Mouse (Mus musculus) heart, embryonic 15.5 days (tissue): ENCODE results near the gene Nccrp1. TPM values are rescaled to one million over a fixed set of nuclear protein-coding genes. Genes with fewer than 3 reads are reported as not detected.
A peak's percentile ranks its signal among the peaks of the same experiment; 100 is the strongest.

Experiments used
- ATAC-seq: fragments of 200-750 bp; cut with Nextera tagmentation; replicated peaks from 2 replicates; pipeline ENCODE4 v1.8.0; 2017; ENCODE audit warnings: low read depth, moderate TSS enrichment; ENCODE audit not compliant: insufficient number of reproducible peaks, insufficient read depth, low FRiP score
- H3K27ac ChIP-seq: fragments of 300-500 bp; sonication (generic); 2 replicates; pipeline ENCODE4 v1.5.1; 2015; ENCODE audit warnings: mild to moderate bottlenecking, inconsistent platforms
- H3K27me3 ChIP-seq: fragments of 300-500 bp; sonication (generic); 2 replicates; pipeline ENCODE4 v1.6.1; 2015; ENCODE audit warnings: inconsistent platforms
- H3K36me3 ChIP-seq: fragments of 300-500 bp; sonication (generic); 2 replicates; pipeline ENCODE4 v1.6.1; 2015; ENCODE audit warnings: mild to moderate bottlenecking, inconsistent platforms
- H3K4me1 ChIP-seq: fragments of 300-500 bp; sonication (generic); replicated peaks from 2 replicates; pipeline ENCODE4 v1.6.1; 2015; ENCODE audit warnings: inconsistent platforms
- H3K4me2 ChIP-seq: fragments of 300-500 bp; sonication (generic); 2 replicates; pipeline ENCODE4 v1.6.1; 2015; ENCODE audit warnings: inconsistent platforms, mild to moderate bottlenecking, moderate library complexity
- H3K4me3 ChIP-seq: fragments of 300-500 bp; sonication (generic); 2 replicates; pipeline ENCODE4 v1.5.1; 2015; ENCODE audit warnings: mild to moderate bottlenecking, inconsistent platforms
- H3K9ac ChIP-seq: fragments of 300-500 bp; sonication (generic); 2 replicates; pipeline ENCODE4 v1.6.1; 2015; ENCODE audit warnings: mild to moderate bottlenecking, inconsistent platforms
- H3K9me3 ChIP-seq: fragments of 300-500 bp; sonication (generic); replicated peaks from 2 replicates; pipeline ENCODE4 v1.6.1; 2016; ENCODE audit warnings: inconsistent platforms
- WGBS: fragments of 180-500 bp; shearing (Covaris S2); methylation state at CpG from one replicate; pipeline ENCODE4 v1.1.7; 2015; ENCODE audit warnings: mixed read lengths; 5-methylcytosine and 5-hydroxymethylcytosine counted together
- polyA plus RNA-seq: library from polyadenylated mRNA; unstranded; fragments of >200 nt; fragmentation: Nextera tagmentation; extraction: Ambion mirVana; gene quantifications from 2 replicates; pipeline ENCODE4 v1.2.1, GENCODE M21; 2015

The Nccrp1 gene
- polyA plus RNA-seq, 1 experiment from 2014 or later = not detected

- WGBS = 68% methylated on average over 4 of the region's 4 CpGs
- no peaks in the 10 kb centered on the region for H3K36me3 ChIP-seq
- H3K4me3 ChIP-seq = no peak overlapping the region
- H3K4me2 ChIP-seq = no peak overlapping the region
- H3K27ac ChIP-seq = no peak overlapping the region
- H3K4me1 ChIP-seq = peaks cover 77% of the 10 kb centered on the region
- H3K9me3 ChIP-seq = no peaks in the 10 kb centered on the region
- no peak for ATAC-seq
- no peaks in the 10 kb centered on the region for H3K27me3 ChIP-seq
- H3K9ac ChIP-seq = no peak overlapping the region
Observed at GRCm38 (mm10) chr7:28581721-28582120, 34.7 kb upstream of the Nccrp1 start.

- no peak for ATAC-seq
- peaks cover 69% of the 10 kb centered on the region for H3K4me1 ChIP-seq
Observed at GRCm38 (mm10) chr7:28579826-28580225, 32.8 kb upstream of the Nccrp1 start.

GRCm38 (mm10) chr7:28578543-28579053, 31.5 kb upstream of the Nccrp1 start:
- Histone ChIP-seq H3K4me1 (peaks cover 59% of the 10 kb centered on the region), H3K9me3 (no peaks in the 10 kb centered on the region), H3K27ac (peak overlapping the region; percentile 63; the same call in 1 of the 2 replicates), H3K4me3 (no peak overlapping the region), H3K9ac (no peak overlapping the region), H3K36me3 (no peaks in the 10 kb centered on the region), H3K4me2 (no peak overlapping the region), H3K27me3 (no peaks in the 10 kb centered on the region)
- ATAC-seq = no peak
- 65% methylated on average over 5 of the region's 5 CpGs for WGBS

More at GRCm38 (mm10) chr7:28579826-28580225, 32.8 kb upstream of the Nccrp1 start:
- H3K9me3 ChIP-seq = no peaks in the 10 kb centered on the region
- H3K4me2 ChIP-seq = no peak overlapping the region
- 65% methylated on average over 5 of the region's 5 CpGs for WGBS
- no peaks in the 10 kb centered on the region for H3K27me3 ChIP-seq
- no peak overlapping the region for H3K4me3 ChIP-seq
- H3K36me3 ChIP-seq = no peaks in the 10 kb centered on the region
- H3K9ac ChIP-seq = no peak overlapping the region
- H3K27ac ChIP-seq = no peak overlapping the region

- no peak overlapping the region for H3K4me3 ChIP-seq
- no peaks in the 10 kb centered on the region for H3K9me3 ChIP-seq
- H3K36me3 ChIP-seq = no peaks in the 10 kb centered on the region
- 67% methylated on average over 9 of the region's 9 CpGs for whole genome bisulfite sequencing
- peak overlapping the region; percentile 16; the same call in 1 of the 2 replicates for H3K9ac ChIP-seq
- ATAC-seq = no peak
- H3K4me2 ChIP-seq = no peak overlapping the region
- H3K27ac ChIP-seq = peak overlapping the region; percentile 63
- no peaks in the 10 kb centered on the region for H3K27me3 ChIP-seq
- H3K4me1 ChIP-seq = peaks cover 59% of the 10 kb centered on the region
Observed at GRCm38 (mm10) chr7:28577826-28578542, 30.9 kb upstream of the Nccrp1 start.

DNA sequence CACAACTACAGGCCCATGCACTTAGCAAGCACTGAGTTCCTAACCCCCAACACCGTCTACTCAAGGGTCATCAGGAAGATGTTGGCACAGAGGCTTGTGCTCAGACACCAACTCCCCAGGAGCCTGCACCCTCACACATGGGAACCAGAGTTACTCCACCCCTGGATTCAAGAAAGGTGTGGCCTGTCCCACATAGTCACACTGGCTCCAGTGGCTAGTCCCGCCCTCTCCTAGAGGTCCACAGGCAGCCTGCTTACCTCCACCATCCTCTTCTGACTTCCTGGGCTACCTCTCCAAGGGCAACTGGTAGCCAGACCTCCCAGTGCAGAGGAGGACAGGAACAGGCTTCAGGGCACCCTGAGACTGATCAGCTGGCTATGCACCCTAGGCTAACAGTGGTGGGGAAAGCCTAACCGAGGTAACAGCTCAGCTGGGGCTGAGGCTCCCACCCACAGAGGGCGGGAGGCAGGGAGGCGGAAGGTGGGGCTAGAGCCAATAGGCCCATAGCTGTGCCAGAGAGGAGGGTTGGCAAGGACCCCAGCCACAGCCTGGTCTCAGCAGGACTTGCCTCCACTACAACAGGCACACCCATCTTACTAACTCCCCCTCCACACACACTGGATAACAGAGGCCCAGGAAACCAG, 29.3 kb upstream of the Nccrp1 start:
- WGBS = 63% methylated on average over 5 of the region's 5 CpGs
- ATAC-seq = peak; percentile 43
- Histone ChIP-seq H3K9me3 (no peaks in the 10 kb centered on the region), H3K9ac (no peak overlapping the region), H3K27ac (peak overlapping the region; percentile 63), H3K27me3 (no peaks in the 10 kb centered on the region), H3K4me3 (no peak overlapping the region), H3K36me3 (no peaks in the 10 kb centered on the region), H3K4me2 (no peak overlapping the region), H3K4me1 (peaks cover 69% of the 10 kb centered on the region)

- Histone ChIP-seq H3K27ac (no peak overlapping the region; the same call in 1 of the 2 replicates), H3K36me3 (no peaks in the 10 kb centered on the region), H3K4me1 (peaks cover 72% of the 10 kb centered on the region), H3K4me3 (no peak overlapping the region), H3K4me2 (no peak overlapping the region), H3K9me3 (no peaks in the 10 kb centered on the region), H3K27me3 (no peaks in the 10 kb centered on the region), H3K9ac (no peak overlapping the region)
- no peak for ATAC-seq
- 80% methylated on average over 11 of the region's 11 CpGs for WGBS
Observed at GRCm38 (mm10) chr7:28575597-28575996, 28.5 kb upstream of the Nccrp1 start.

DNA sequence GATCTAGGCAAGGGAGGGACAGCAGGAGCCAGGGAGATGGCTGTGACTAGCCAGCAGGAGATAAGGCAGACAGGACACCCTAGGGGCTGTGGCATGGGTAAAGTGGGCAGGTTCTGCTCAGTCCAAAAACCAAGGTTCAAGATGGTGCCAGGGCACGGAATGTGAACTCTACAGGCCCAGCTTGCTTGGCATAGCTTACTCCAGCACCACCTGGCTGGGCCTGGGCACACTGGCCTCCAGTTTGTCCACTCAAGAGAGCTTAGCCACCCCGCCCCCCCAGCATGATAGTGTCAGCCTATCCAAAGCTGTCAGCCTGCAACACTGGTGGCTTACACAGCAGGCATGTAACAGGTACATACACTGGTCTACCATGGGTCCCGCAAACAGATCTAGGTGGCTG, 26.2 kb upstream of the Nccrp1 start:
- Histone ChIP-seq H3K27ac (no peak overlapping the region), H3K27me3 (no peaks in the 10 kb centered on the region), H3K4me1 (peaks cover 65% of the 10 kb centered on the region), H3K9ac (no peak overlapping the region), H3K4me2 (no peak overlapping the region), H3K4me3 (no peak overlapping the region), H3K36me3 (no peaks in the 10 kb centered on the region; the same call in 1 of the 2 replicates), H3K9me3 (no peaks in the 10 kb centered on the region)
- ATAC-seq = no peak
- WGBS = 93% methylated on average over 3 of the region's 3 CpGs

DNA sequence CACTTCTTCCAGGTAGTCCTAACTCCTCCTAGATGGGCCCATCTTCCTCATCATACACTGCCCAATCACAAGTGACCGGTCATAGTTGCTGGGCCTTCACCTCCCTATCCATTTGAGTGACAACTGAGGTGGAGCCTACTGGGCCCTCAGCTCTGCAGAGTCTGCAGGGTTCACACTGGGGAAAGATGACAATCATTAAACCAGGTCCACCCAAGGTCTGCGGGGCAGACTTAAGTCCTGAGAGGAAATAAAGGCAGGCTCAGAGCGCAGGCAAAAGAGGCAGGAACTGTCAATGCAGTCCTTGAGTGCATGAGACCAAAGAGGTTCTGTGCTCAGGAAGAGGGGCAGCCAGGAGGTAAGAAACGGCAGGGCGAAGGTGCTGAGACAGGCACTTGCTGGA, 25.6 kb upstream of the Nccrp1 start:
- Histone ChIP-seq H3K4me3 (no peak overlapping the region), H3K4me2 (no peak overlapping the region), H3K36me3 (peaks cover 3% of the 10 kb centered on the region), H3K4me1 (peaks cover 60% of the 10 kb centered on the region), H3K9ac (no peak overlapping the region), H3K27me3 (no peaks in the 10 kb centered on the region), H3K27ac (no peak overlapping the region), H3K9me3 (no peaks in the 10 kb centered on the region)
- 77% methylated on average over 5 of the region's 5 CpGs for WGBS
- no peak for ATAC-seq

- 32% methylated on average over 5 of the region's 5 CpGs for WGBS
- H3K9ac ChIP-seq = peak overlapping the region; percentile 16; the same call in 1 of the 2 replicates
- H3K27me3 ChIP-seq = no peaks in the 10 kb centered on the region
- peak overlapping the region; percentile 63 for H3K27ac ChIP-seq
- ATAC-seq = no peak
- no peak overlapping the region for H3K4me2 ChIP-seq
- H3K9me3 ChIP-seq = no peaks in the 10 kb centered on the region
- peaks cover 18% of the 10 kb centered on the region for H3K36me3 ChIP-seq
- no peak overlapping the region for H3K4me3 ChIP-seq
- H3K4me1 ChIP-seq = peaks cover 44% of the 10 kb centered on the region
Observed at GRCm38 (mm10) chr7:28570982-28571682, 24.1 kb upstream of the Nccrp1 start.

DNA sequence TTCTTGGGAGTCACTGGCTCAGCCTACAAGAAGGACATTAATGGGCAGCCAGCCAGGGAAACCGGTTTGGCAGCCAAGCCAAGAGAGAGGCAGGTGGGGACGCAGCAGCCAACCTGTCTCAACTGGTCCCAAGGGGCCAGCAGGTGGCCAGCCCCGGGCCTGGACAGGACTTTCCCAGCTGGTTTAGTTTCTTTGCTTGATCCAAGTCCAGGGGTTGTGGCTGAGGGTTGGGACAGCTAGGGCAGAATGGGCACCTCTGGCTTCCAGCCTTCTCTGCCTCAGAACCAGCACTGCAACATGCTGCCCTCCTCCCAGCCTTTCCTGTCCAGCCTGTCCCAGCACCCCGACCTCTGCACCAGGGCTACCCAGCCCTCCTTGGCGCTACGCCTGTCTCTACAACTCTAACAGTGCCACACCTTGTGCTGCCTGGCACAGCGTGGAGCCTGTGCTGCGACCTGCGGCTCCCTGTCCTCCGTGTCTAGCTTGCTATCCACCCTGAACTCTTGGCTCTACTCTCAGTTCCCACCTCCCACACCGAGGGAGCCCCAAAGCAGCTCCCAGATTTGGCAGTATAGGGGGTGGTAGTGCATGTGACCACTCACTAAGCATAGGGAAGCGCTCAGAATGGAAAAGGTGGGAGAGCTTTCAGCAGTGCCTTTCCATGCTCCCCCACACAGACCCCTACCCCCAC, 23.4 kb upstream of the Nccrp1 start:
- ATAC-seq = no peak; the same call in 1 of the 2 replicates
- peak overlapping the region; percentile 63 for H3K27ac ChIP-seq
- no peaks in the 10 kb centered on the region for H3K27me3 ChIP-seq
- WGBS = 57% methylated on average over 12 of the region's 12 CpGs
- peaks cover 23% of the 10 kb centered on the region for H3K36me3 ChIP-seq
- no peak overlapping the region for H3K4me3 ChIP-seq
- H3K4me2 ChIP-seq = no peak overlapping the region
- peaks cover 41% of the 10 kb centered on the region for H3K4me1 ChIP-seq
- H3K9ac ChIP-seq = peak overlapping the region; percentile 16; the same call in 1 of the 2 replicates
- H3K9me3 ChIP-seq = no peaks in the 10 kb centered on the region

DNA sequence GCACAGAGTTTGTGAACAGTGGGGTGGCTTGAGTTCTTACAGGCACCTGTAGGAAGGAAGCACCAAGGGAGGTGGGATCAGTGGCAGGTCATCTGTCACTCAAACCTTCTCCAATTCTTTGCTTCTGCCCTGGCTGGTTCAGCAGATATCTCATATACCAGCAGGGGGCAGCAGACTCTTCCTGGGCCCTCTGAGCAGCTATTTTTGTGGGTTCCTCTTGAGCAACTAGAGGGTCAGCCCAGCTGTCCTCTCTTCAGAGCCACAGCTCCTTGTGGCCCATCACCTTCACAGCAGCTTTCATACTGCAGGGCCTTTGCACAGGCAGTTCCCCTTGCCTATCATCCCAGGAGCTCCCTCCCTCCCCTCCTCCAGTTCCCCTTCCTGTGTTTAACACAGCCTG, 21.2 kb upstream of the Nccrp1 start:
- no peak for ATAC-seq
- H3K4me3 ChIP-seq = no peak overlapping the region
- H3K9me3 ChIP-seq = no peaks in the 10 kb centered on the region
- peaks cover 39% of the 10 kb centered on the region for H3K36me3 ChIP-seq
- H3K4me1 ChIP-seq = peaks cover 40% of the 10 kb centered on the region
- H3K4me2 ChIP-seq = no peak overlapping the region
- no peaks in the 10 kb centered on the region for H3K27me3 ChIP-seq
- no peak overlapping the region for H3K9ac ChIP-seq
- no peak overlapping the region for H3K27ac ChIP-seq
